Mouse (Mus musculus): ENCODE results near the gene Rilpl1.
"Not testable (repeated sequence)": the region's sequence is repeated elsewhere in the genome, so short reads cannot be mapped to it uniquely, and the experiment has no call there.

DNA sequence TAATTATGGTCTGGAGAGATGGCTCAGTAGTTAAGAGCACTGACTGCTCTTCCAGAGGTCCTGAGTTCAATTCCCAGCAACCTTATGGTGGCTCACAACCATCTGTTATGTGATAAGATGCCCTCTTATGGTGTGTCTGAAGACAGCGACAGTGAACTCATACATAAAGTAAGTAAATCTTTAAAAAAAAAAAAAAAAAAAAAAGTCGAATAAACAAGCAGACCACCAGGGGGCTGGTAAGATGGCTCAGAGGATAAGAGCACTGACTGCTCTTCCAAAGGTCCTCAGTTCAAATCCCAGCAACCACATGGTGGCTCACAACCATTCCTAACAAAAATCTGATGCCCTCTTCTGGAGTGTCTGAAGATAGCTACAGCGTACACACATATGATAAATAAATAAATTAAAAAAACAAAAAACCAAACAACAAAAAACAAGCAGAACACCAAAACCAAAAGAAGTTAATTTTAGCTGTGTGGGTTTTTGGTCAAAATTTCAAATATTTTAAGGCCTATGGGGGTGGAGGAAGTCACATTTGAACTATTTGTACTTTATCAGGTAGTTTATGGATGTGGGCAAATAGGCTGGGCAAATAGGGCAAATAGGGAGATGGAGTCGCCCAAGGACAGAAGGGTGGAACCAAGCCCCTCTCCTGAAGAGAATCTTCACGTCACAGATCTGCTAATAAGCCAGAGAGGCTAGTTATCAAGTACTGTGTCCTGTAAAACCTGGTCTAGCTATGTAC, 20.3 kb upstream of the Rilpl1 start:
- TF ChIP-seq ZNF384 (IDR thresholded peaks at IDR 0.05; ENCODE audit: low read depth, low read length): peak; percentile 92
- TF ChIP-seq CHD2 (IDR thresholded peaks at IDR 0.05; ENCODE audit: low read depth, low read length); HCFC1 (IDR thresholded peaks at IDR 0.05; ENCODE audit: borderline replicate concordance, insufficient read depth, low read length); MAFK (IDR thresholded peaks at IDR 0.05; ENCODE audit: insufficient read depth, low read depth, low read length): not testable (repeated sequence)
